Mouse (Mus musculus): ENCODE measurements around the gene Ptcd2.

GRCm38 (mm10) chr13:99299921-99300320 is 44.6 kb downstream of the Ptcd2 start:
- TF ChIP-seq FOSL1 (IDR thresholded peaks at IDR 0.05; ENCODE audit: insufficient read depth, low read length, poor library complexity, severe bottlenecking) (no peak), CTCF (IDR thresholded peaks at IDR 0.05; ENCODE audit: control insufficient read depth, insufficient read depth, insufficient read length) (no peak), MAX (IDR thresholded peaks at IDR 0.05) (no peak), MYOD1 (IDR thresholded peaks at IDR 0.05; ENCODE audit: control insufficient read depth, insufficient read length, low read depth) (no peak)
